10 mouse cellular contexts compared by ENCODE assay signal in genomic region chr12:84384644-84385081, GRCm38 (mm10). TPM values are rescaled to one million over a fixed set of nuclear protein-coding genes. Genes with fewer than 3 reads are reported as not detected.
DNase-seq lines count a peak whose midpoint lies in the region; ATAC-seq and TF ChIP-seq lines count a peak whose summit lies in the region.
"Had no signal": no experiment of that assay in that cellular context is flagged by ENCODE, and none has a peak within 500 bp of the region (broad histone marks: within the 10 kb centered on the region; RNA-seq: fewer than 3 reads in every experiment).

No protein-coding gene starts in this region.

- TF ChIP-seq CTCF in thymus, adult 2 months (IDR thresholded peaks at IDR 0.05; ENCODE audit: borderline replicate concordance, control insufficient read depth, extremely low read depth, insufficient read depth, low read length, poor library complexity) = no peak

- no peak overlapping the region for H3K27ac ChIP-seq in forebrain, embryonic 14.5 days (ENCODE audit: low read depth, low read length)
- H3K27ac ChIP-seq in forebrain, embryonic 15.5 days (replicated peaks) = no peak overlapping the region
- H3K27ac ChIP-seq in lung, embryonic 16.5 days (ENCODE audit: low read length) = peak overlapping the region; percentile 78
- H3K27ac ChIP-seq in thymus, adult 2 months (ENCODE audit: control insufficient read depth, insufficient read depth, low read length) = no peak overlapping the region
- H3K27ac ChIP-seq: limb, embryonic 12.5 days had no signal

- no peaks in the 10 kb centered on the region for H3K27me3 ChIP-seq in forebrain, embryonic 14.5 days (replicated peaks; ENCODE audit: control insufficient read depth, insufficient read depth, low read length)
- no peaks in the 10 kb centered on the region for H3K27me3 ChIP-seq in forebrain, embryonic 15.5 days
- no peaks in the 10 kb centered on the region for H3K27me3 ChIP-seq in lung, embryonic 16.5 days (ENCODE audit: control insufficient read depth, insufficient read depth, low read depth, low read length)
- no peaks in the 10 kb centered on the region for H3K27me3 ChIP-seq in thymus, adult 2 months (ENCODE audit: control insufficient read depth, insufficient read depth, low read length)
- H3K27me3 ChIP-seq: CH12.LX; limb, embryonic 12.5 days had no signal

- no peak overlapping the region for H3K4me2 ChIP-seq in forebrain, embryonic 14.5 days (ENCODE audit: low read length)
- no peak overlapping the region for H3K4me2 ChIP-seq in forebrain, embryonic 15.5 days (replicated peaks)
- no peak overlapping the region for H3K4me2 ChIP-seq in lung, embryonic 16.5 days (ENCODE audit: low read depth, low read length)
- H3K4me2 ChIP-seq: limb, embryonic 12.5 days had no signal

- H3K9me3 ChIP-seq in forebrain, embryonic 14.5 days (replicated peaks; ENCODE audit: control insufficient read depth, low read length) = no peaks in the 10 kb centered on the region
- H3K9me3 ChIP-seq in forebrain, embryonic 15.5 days = no peaks in the 10 kb centered on the region
- no peaks in the 10 kb centered on the region for H3K9me3 ChIP-seq in lung, embryonic 16.5 days (ENCODE audit: control insufficient read depth, low read length)
- H3K9me3 ChIP-seq: limb, embryonic 12.5 days had no signal

- ATAC-seq in forebrain, embryonic 14.5 days = no peak
- no peak for ATAC-seq in forebrain, embryonic 15.5 days (replicated peaks)
- peak; percentile 86 for ATAC-seq in lung, embryonic 16.5 days (ENCODE audit: low read depth)

- H3K9ac ChIP-seq in forebrain, embryonic 14.5 days (ENCODE audit: low read length) = no peak overlapping the region
- no peak overlapping the region for H3K9ac ChIP-seq in forebrain, embryonic 15.5 days (replicated peaks)
- no peak overlapping the region for H3K9ac ChIP-seq in lung, embryonic 16.5 days (ENCODE audit: low read length)
- H3K9ac ChIP-seq: limb, embryonic 12.5 days had no signal

- TF ChIP-seq POLR2A in thymus, adult 2 months (IDR thresholded peaks at IDR 0.05; ENCODE audit: control insufficient read depth, extremely low read depth, insufficient read depth, low read length, poor library complexity) = no peak

- intact Hi-C loops in heart, postnatal 14 days (cut with DNase I) = no loop called here

- H3K36me3 ChIP-seq in forebrain, embryonic 14.5 days (ENCODE audit: control insufficient read depth, insufficient read depth, low read length) = no peaks in the 10 kb centered on the region
- no peaks in the 10 kb centered on the region for H3K36me3 ChIP-seq in forebrain, embryonic 15.5 days
- H3K36me3 ChIP-seq in lung, embryonic 16.5 days (ENCODE audit: control insufficient read depth, insufficient read depth, low read length) = no peaks in the 10 kb centered on the region
- peaks cover 36% of the 10 kb centered on the region for H3K36me3 ChIP-seq in thymus, adult 2 months (ENCODE audit: control insufficient read depth, insufficient read depth, low read length)

- WGBS in forebrain, embryonic 14.5 days = 60% methylated on average over 5 of the region's 5 CpGs
- WGBS in forebrain, embryonic 15.5 days = 65% methylated on average over 5 of the region's 5 CpGs
- WGBS in lung, embryonic 16.5 days = 32% methylated on average over 5 of the region's 5 CpGs
- 66% methylated on average over 5 of the region's 5 CpGs for whole genome bisulfite sequencing in thymus, adult 2 months

- no peaks in the 10 kb centered on the region for H3K4me1 ChIP-seq in forebrain, embryonic 14.5 days (ENCODE audit: control insufficient read depth, insufficient read depth, low read length)
- H3K4me1 ChIP-seq in forebrain, embryonic 15.5 days = no peaks in the 10 kb centered on the region
- peaks cover 12% of the 10 kb centered on the region for H3K4me1 ChIP-seq in lung, embryonic 16.5 days (replicated peaks; ENCODE audit: control insufficient read depth, insufficient read depth, low read length)
- peaks cover 11% of the 10 kb centered on the region for H3K4me1 ChIP-seq in thymus, adult 2 months (replicated peaks; ENCODE audit: control insufficient read depth, insufficient read depth, low read length)
- H3K4me1 ChIP-seq: limb, embryonic 12.5 days had no signal

- no peak overlapping the region for H3K4me3 ChIP-seq in forebrain, embryonic 14.5 days (ENCODE audit: low read depth, low read length)
- no peak overlapping the region for H3K4me3 ChIP-seq in forebrain, embryonic 15.5 days
- no peak overlapping the region for H3K4me3 ChIP-seq in lung, embryonic 16.5 days (ENCODE audit: low read length)
- no peak overlapping the region for H3K4me3 ChIP-seq in thymus, adult 2 months (ENCODE audit: control insufficient read depth, insufficient read depth, low read length)
- H3K4me3 ChIP-seq: limb, embryonic 12.5 days had no signal

- peak; percentile 8 for DNase-seq in forebrain, embryonic 14.5 days (ENCODE audit: low spot score)
- peak; percentile 27 to 65 for DNase-seq in adrenal gland, postnatal 36 days
- DNase-seq in heart, postnatal 14 days = peak; percentile 63 to 76
- no peak for DNase-seq in thymus, adult 2 months
- no peak for DNase-seq in spleen, adult 12 weeks (ENCODE audit: low spot score)
- DNase-seq in retina, embryonic 14.5 days (ENCODE audit: low spot score) = no peak

RNA-seq across cellular contexts. Expression of gene Fam161b, which starts 23.0 kb away (rescaled TPM):
- 8.5 and 12.8 TPM in 2 replicates for polyA plus RNA-seq in forebrain, embryonic 14.5 days (2014; fragmentation: Nextera tagmentation; extraction: Ambion mirVana)
- 14.8 and 16.1 TPM in 2 replicates for polyA plus RNA-seq in forebrain, embryonic 15.5 days (2015; fragmentation: Nextera tagmentation; extraction: Ambion mirVana)
- total RNA-seq in adrenal gland, postnatal 36 days (2021) = 1 to 10 TPM; 2.5 to 2.6 TPM
- 10 to 100 TPM in 1 of 2 experiments, 1 to 10 TPM in 1; 7.8 to 10.0 TPM for total RNA-seq in heart, postnatal 14 days (2021)
- polyA plus RNA-seq in lung, embryonic 16.5 days (2015; fragmentation: Nextera tagmentation; extraction: Ambion mirVana) = 5.2 and 5.6 TPM in 2 replicates
- polyA plus RNA-seq in thymus, adult 2 months (2012; rRNA removed) = 0.94 and 1.2 TPM in 2 replicates

RNA-seq across cellular contexts. Expression of gene Coq6, which starts 23.2 kb away (rescaled TPM):
- polyA plus RNA-seq in forebrain, embryonic 14.5 days (2014; fragmentation: Nextera tagmentation; extraction: Ambion mirVana) = 48.6 and 57.6 TPM in 2 replicates
- 41.6 and 50.3 TPM in 2 replicates for polyA plus RNA-seq in forebrain, embryonic 15.5 days (2015; fragmentation: Nextera tagmentation; extraction: Ambion mirVana)
- 10 to 100 TPM; 44.6 to 63.2 TPM for total RNA-seq in adrenal gland, postnatal 36 days (2021)
- total RNA-seq in heart, postnatal 14 days (2021) = 100 to 1,000 TPM in 1 of 2 experiments, 10 to 100 TPM in 1; 93.8 to 100 TPM
- 43.7 and 48.5 TPM in 2 replicates for polyA plus RNA-seq in lung, embryonic 16.5 days (2015; fragmentation: Nextera tagmentation; extraction: Ambion mirVana)
- polyA plus RNA-seq in thymus, adult 2 months (2012; rRNA removed) = 63.3 and 70.5 TPM in 2 replicates

RNA-seq across cellular contexts. Expression of gene Entpd5, which starts 24.2 kb away (rescaled TPM):
- polyA plus RNA-seq in forebrain, embryonic 14.5 days (2014; fragmentation: Nextera tagmentation; extraction: Ambion mirVana) = 8.0 and 8.5 TPM in 2 replicates
- 10.5 and 11.7 TPM in 2 replicates for polyA plus RNA-seq in forebrain, embryonic 15.5 days (2015; fragmentation: Nextera tagmentation; extraction: Ambion mirVana)
- 100 to 1,000 TPM in 1 of 2 experiments, 10 to 100 TPM in 1; 99.3 to 172 TPM for total RNA-seq in adrenal gland, postnatal 36 days (2021)
- total RNA-seq in heart, postnatal 14 days (2021) = 10 to 100 TPM; 52.4 to 56.6 TPM
- polyA plus RNA-seq in lung, embryonic 16.5 days (2015; fragmentation: Nextera tagmentation; extraction: Ambion mirVana) = 19.1 and 20.4 TPM in 2 replicates
- polyA plus RNA-seq in thymus, adult 2 months (2012; rRNA removed) = 24.6 and 24.8 TPM in 2 replicates

RNA-seq across cellular contexts. Expression of gene Bbof1, which starts 24.2 kb away (rescaled TPM):
- 0.94 and 3.3 TPM in 2 replicates for polyA plus RNA-seq in forebrain, embryonic 14.5 days (2014; fragmentation: Nextera tagmentation; extraction: Ambion mirVana)
- 3.2 and 3.8 TPM in 2 replicates for polyA plus RNA-seq in forebrain, embryonic 15.5 days (2015; fragmentation: Nextera tagmentation; extraction: Ambion mirVana)
- 1 to 10 TPM; 1.9 to 2.4 TPM for total RNA-seq in adrenal gland, postnatal 36 days (2021)
- total RNA-seq in heart, postnatal 14 days (2021) = 1 to 10 TPM; 1.7 to 1.9 TPM
- 3.5 TPM in 2 replicates for polyA plus RNA-seq in lung, embryonic 16.5 days (2015; fragmentation: Nextera tagmentation; extraction: Ambion mirVana)
- 0.42 and 0.73 TPM in 2 replicates for polyA plus RNA-seq in thymus, adult 2 months (2012; rRNA removed)

RNA-seq across cellular contexts. Expression of gene Rnf113a2, which starts 32.3 kb away (rescaled TPM):
- 27.6 and 30.4 TPM in 2 replicates for polyA plus RNA-seq in forebrain, embryonic 14.5 days (2014; fragmentation: Nextera tagmentation; extraction: Ambion mirVana)
- 27.0 and 28.3 TPM in 2 replicates for polyA plus RNA-seq in forebrain, embryonic 15.5 days (2015; fragmentation: Nextera tagmentation; extraction: Ambion mirVana)
- 10 to 100 TPM; 17.9 to 19.4 TPM for total RNA-seq in adrenal gland, postnatal 36 days (2021)
- 1 to 10 TPM; 7.4 to 10.0 TPM for total RNA-seq in heart, postnatal 14 days (2021)
- 22.8 and 25.1 TPM in 2 replicates for polyA plus RNA-seq in lung, embryonic 16.5 days (2015; fragmentation: Nextera tagmentation; extraction: Ambion mirVana)
- 7.1 and 7.6 TPM in 2 replicates for polyA plus RNA-seq in thymus, adult 2 months (2012; rRNA removed)

Comparison
In these comparisons a context has a peak if more than half of its experiments do, and no peak if none do; other contexts are left out.
1. DNase-seq: peak in forebrain, embryonic 14.5 days (single experiment), adrenal gland, postnatal 36 days (2 of 2) and heart, postnatal 14 days (2 of 2); none in thymus, adult 2 months (single experiment), spleen, adult 12 weeks (single experiment) and retina, embryonic 14.5 days (single experiment).